Mouse (Mus musculus): ENCODE data around the gene Meis2. TPM values are rescaled to one million over a fixed set of nuclear protein-coding genes. Genes with fewer than 3 reads are reported as not detected.

The Meis2 gene
- total and polyA plus RNA-seq, 2 experiments from 2014 or later: 106 to 204 TPM

DNA sequence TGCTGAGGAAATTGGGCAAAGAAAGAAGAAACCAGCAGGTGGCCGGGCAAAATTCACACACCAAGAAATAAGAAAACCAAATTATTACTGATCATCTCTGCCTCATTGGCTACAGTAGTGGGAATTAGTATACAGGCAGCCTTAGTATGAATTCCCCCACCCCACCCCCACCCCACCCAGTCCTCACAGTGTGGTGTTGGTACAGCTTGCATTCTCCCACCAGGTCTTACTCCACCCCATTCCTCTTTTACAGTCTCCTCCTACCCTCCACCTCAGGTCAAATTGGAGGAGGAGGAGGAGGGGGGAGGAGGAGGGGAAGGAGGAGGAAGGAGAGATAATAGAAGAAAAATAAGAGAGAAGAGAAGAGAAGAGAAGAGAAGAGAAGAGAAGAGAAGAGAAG is 6.0 kb downstream of the Meis2 start:
- 9% methylated on average over 1 of the region's 1 CpGs for WGBS
- Histone ChIP-seq H3K9me3 (ENCODE audit: low read length) (no peaks in the 10 kb centered on the region), H3K36me3 (ENCODE audit: insufficient read depth) (no peaks in the 10 kb centered on the region), H3K27me3 (ENCODE audit: insufficient read depth, low read length) (no peaks in the 10 kb centered on the region), H3K4me1 (ENCODE audit: insufficient read depth) (no peaks in the 10 kb centered on the region; the same call in 1 of the 2 replicates), H3K27ac (ENCODE audit: low read depth, low read length) (peak overlapping the region; percentile 96), H3K4me3 (ENCODE audit: low read depth, low read length) (peak overlapping the region; percentile 70), H3K9ac (peak overlapping the region; percentile 94), H3K4me2 (ENCODE audit: low read depth) (peak overlapping the region; percentile 61)
- no peak for TF ChIP-seq CTCF (IDR thresholded peaks at IDR 0.05; ENCODE audit: low read depth)
- DNase-seq: peak; percentile 31
- peak; percentile 18; the same call in 1 of the 2 replicates for ATAC-seq

GRCm38 (mm10) chr2:116059066-116059465 is 6.6 kb downstream of the Meis2 start:
- H3K4me3 ChIP-seq (ENCODE audit: low read depth, low read length): peak overlapping the region; percentile 70
- no peaks in the 10 kb centered on the region; the same call in 1 of the 2 replicates for H3K4me1 ChIP-seq (ENCODE audit: insufficient read depth)
- H3K9ac ChIP-seq: peak overlapping the region; percentile 94
- no peaks in the 10 kb centered on the region for H3K36me3 ChIP-seq (ENCODE audit: insufficient read depth)
- DNase-seq (peak; percentile 38), ATAC-seq (no peak)
- H3K27ac ChIP-seq (ENCODE audit: low read depth, low read length): peak overlapping the region; percentile 96
- peak overlapping the region; percentile 61 for H3K4me2 ChIP-seq (ENCODE audit: low read depth)
- no peaks in the 10 kb centered on the region for H3K9me3 ChIP-seq (ENCODE audit: low read length)
- WGBS: 15% methylated on average over 3 of the region's 3 CpGs
- TF ChIP-seq CTCF (IDR thresholded peaks at IDR 0.05; ENCODE audit: low read depth): no peak
- H3K27me3 ChIP-seq (ENCODE audit: insufficient read depth, low read length): no peaks in the 10 kb centered on the region

- Histone ChIP-seq H3K9me3 (ENCODE audit: low read length) (no peaks in the 10 kb centered on the region), H3K4me3 (ENCODE audit: low read depth, low read length) (peak overlapping the region; percentile 70), H3K36me3 (ENCODE audit: insufficient read depth) (no peaks in the 10 kb centered on the region), H3K4me2 (ENCODE audit: low read depth) (peak overlapping the region; percentile 61), H3K27ac (ENCODE audit: low read depth, low read length) (peak overlapping the region; percentile 96), H3K9ac (peak overlapping the region; percentile 94), H3K27me3 (ENCODE audit: insufficient read depth, low read length) (no peaks in the 10 kb centered on the region), H3K4me1 (ENCODE audit: insufficient read depth) (no peaks in the 10 kb centered on the region; the same call in 1 of the 2 replicates)
- ATAC-seq (no peak), DNase-seq (peak; percentile 44)
- WGBS: 35% methylated on average over 9 of the region's 9 CpGs
- no peak for TF ChIP-seq CTCF (IDR thresholded peaks at IDR 0.05; ENCODE audit: low read depth)
Observed at GRCm38 (mm10) chr2:116058511-116058910, 7.1 kb downstream of the Meis2 start.

GRCm38 (mm10) chr2:116056826-116057225 is 8.8 kb downstream of the Meis2 start:
- peak overlapping the region; percentile 94 for H3K9ac ChIP-seq
- no peaks in the 10 kb centered on the region for H3K9me3 ChIP-seq (ENCODE audit: low read length)
- 40% methylated on average over 7 of the region's 7 CpGs for WGBS
- no peaks in the 10 kb centered on the region for H3K27me3 ChIP-seq (ENCODE audit: insufficient read depth, low read length)
- H3K4me2 ChIP-seq (ENCODE audit: low read depth): peak overlapping the region; percentile 61
- H3K4me1 ChIP-seq (ENCODE audit: insufficient read depth): no peaks in the 10 kb centered on the region; the same call in 1 of the 2 replicates
- peak overlapping the region; percentile 96 for H3K27ac ChIP-seq (ENCODE audit: low read depth, low read length)
- TF ChIP-seq CTCF (IDR thresholded peaks at IDR 0.05; ENCODE audit: low read depth): no peak
- H3K36me3 ChIP-seq (ENCODE audit: insufficient read depth): no peaks in the 10 kb centered on the region
- ATAC-seq (no peak), DNase-seq (peak; percentile 76)
- peak overlapping the region; percentile 70 for H3K4me3 ChIP-seq (ENCODE audit: low read depth, low read length)

- H3K4me3 ChIP-seq (ENCODE audit: low read depth, low read length): peak overlapping the region; percentile 70
- peak overlapping the region; percentile 96 for H3K27ac ChIP-seq (ENCODE audit: low read depth, low read length)
- H3K36me3 ChIP-seq (ENCODE audit: insufficient read depth): no peaks in the 10 kb centered on the region
- H3K27me3 ChIP-seq (ENCODE audit: insufficient read depth, low read length): no peaks in the 10 kb centered on the region
- ATAC-seq (peak; percentile 50; the same call in 1 of the 2 replicates), DNase-seq (peak; percentile 67)
- WGBS: 27% methylated on average over 13 of the region's 13 CpGs
- no peak for TF ChIP-seq CTCF (IDR thresholded peaks at IDR 0.05; ENCODE audit: low read depth)
- peak overlapping the region; percentile 61 for H3K4me2 ChIP-seq (ENCODE audit: low read depth)
- H3K9ac ChIP-seq: peak overlapping the region; percentile 94
- no peaks in the 10 kb centered on the region for H3K9me3 ChIP-seq (ENCODE audit: low read length)
- H3K4me1 ChIP-seq (ENCODE audit: insufficient read depth): no peaks in the 10 kb centered on the region; the same call in 1 of the 2 replicates
Observed at GRCm38 (mm10) chr2:116055686-116056620, 9.7 kb downstream of the Meis2 start.

GRCm38 (mm10) chr2:116053931-116054330 is 11.7 kb downstream of the Meis2 start:
- Histone ChIP-seq H3K27ac (ENCODE audit: low read depth, low read length) (peak overlapping the region; percentile 47), H3K4me1 (ENCODE audit: insufficient read depth) (peaks cover 4% of the 10 kb centered on the region; the same call in 1 of the 2 replicates), H3K9me3 (ENCODE audit: low read length) (no peaks in the 10 kb centered on the region), H3K4me3 (ENCODE audit: low read depth, low read length) (peak overlapping the region; percentile 27), H3K4me2 (ENCODE audit: low read depth) (peak overlapping the region; percentile 46), H3K9ac (peak overlapping the region; percentile 29; the same call in 1 of the 2 replicates), H3K27me3 (ENCODE audit: insufficient read depth, low read length) (no peaks in the 10 kb centered on the region), H3K36me3 (ENCODE audit: insufficient read depth) (no peaks in the 10 kb centered on the region)
- no peak for TF ChIP-seq CTCF (IDR thresholded peaks at IDR 0.05; ENCODE audit: low read depth)
- DNase-seq: peak; percentile 57
- WGBS: 34% methylated on average over 5 of the region's 5 CpGs
- peak; percentile 34; the same call in 1 of the 2 replicates for ATAC-seq

Measured in forebrain, postnatal 0 days (tissue).